Mouse (Mus musculus): ENCODE results near the gene Fam71f2. TPM values are rescaled to one million over a fixed set of nuclear protein-coding genes. Genes with fewer than 3 reads are reported as not detected.

Gene Fam71f2
- under 1 TPM; 0.60 to 0.86 TPM for total RNA-seq (2021)

DNA sequence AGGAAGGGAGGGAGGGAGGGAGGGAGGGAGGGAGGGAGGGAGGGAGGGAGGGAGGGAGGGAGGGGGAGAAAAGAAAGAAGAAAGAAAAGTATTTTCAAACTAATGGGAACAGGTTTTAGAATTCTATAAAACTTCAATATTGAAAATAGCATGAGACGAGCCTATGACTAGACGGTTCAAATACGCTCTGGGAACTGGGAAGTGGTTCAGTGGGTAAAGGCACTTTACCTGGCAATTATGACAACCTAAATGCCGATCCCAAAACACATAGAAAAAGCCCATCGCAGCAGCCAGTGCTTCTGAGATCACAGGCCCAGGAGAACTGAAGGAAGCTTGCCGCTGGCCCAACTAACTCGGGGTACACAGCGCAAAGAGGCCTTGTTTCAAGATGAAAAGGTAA lies at the start of gene Fam71f2:
Gene Fam71f2, plus strand, starts transcription at position 301 of the 400 bp plus-strand sequence.
- DNase-seq, result no peak

DNA sequence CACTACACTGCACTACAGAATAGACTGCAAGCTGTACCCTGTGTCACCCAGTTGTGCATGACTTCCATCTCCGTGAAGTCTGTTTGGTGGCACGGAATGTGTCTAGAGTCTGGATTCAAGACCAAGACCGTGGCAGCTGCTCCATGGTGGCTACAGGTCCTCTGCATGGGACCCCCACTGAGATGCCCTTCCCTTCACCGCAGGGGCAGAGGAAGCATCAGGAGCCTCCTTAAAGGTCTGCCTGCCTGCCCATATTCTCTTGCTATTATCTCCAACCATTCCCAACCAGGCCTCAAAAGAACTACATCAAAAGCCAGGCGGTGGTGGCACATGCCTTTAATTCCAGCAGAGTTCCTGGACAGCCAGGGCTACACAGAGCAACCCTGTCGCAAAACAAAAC lies 49.0 kb upstream of the Fam71f2 start:
- DNase-seq, result no peak

DNA sequence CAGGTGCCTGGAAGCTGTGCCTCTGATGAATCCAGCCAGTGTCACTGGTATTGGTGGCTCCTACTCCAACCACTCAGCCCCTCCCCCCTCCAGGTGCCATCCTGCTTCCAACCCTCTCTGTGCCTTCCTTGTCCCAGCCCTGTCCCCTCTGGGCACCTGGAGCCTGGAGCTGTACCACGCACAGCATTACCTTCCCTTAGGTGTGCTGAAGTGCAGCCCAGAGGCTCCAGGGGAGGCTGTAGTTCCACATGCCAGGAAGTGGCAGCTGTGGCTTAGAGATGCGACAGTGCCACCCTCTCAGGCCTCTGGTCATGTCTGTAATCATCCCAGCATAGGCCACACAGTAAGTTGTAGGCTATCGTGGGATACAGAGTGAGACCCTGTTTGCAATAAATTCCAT lies 47.6 kb upstream of the Fam71f2 start:
- no peak for DNase-seq

DNA sequence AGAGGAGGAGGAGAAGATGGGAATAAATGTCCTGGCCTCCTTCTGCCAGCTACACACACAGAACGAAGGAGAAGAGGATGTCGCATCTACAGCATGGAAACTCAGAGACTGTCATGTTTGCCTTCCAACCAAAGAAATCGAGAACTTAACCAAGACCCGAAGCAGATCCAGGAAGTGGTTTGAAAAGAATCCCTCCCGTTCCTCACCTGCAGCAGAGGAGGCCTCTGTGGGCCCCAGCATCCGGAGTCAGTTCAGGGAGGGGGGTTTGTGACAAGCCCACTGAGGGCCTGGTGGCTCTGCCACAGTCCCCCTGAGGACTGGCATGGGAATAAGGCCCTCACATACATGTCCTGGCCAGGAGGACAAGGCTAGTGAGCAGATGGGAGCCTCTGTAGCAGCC lies 47.1 kb upstream of the Fam71f2 start:
- no peak for DNase-seq

DNA sequence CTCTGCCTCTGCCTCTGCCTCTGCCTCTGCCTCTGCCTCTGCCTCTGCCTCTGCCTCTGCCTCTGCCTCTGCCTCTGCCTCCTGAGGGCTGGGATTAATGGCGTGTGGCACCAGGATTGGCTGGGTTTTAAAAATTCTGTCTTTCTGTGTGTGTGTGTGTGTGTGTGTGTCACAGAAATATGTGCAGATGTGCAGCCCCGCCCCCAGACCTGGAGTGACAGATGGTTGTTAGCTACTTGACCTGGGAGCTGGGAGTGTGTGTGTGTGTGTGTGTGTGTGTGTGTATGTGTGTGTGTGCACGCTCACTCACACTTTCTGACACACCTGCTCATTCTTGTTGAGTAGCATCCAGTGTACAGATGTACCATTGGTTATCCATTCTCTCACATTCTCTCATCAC lies 45.7 kb upstream of the Fam71f2 start:
- DNase-seq, result no peak

DNA sequence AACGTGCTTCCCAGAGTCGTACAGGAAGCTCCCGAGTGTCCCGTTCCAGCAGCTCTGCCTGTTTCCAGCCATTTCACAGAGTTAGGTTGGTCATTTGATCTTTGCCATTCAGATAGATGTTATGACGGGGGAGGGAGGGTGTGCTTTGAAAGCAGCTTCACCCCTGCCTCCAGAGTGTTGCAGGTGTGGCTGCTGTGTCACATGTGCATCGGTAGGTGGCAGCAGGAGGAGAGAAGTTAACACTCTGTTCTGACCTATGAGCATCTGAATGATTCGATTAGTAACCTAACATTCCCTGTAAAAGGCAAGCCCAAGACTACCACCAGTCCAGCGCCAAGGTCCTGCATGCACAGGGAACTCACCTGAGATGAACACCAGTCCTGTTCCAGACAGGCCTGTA lies 45.1 kb upstream of the Fam71f2 start:
- no peak for DNase-seq

DNA sequence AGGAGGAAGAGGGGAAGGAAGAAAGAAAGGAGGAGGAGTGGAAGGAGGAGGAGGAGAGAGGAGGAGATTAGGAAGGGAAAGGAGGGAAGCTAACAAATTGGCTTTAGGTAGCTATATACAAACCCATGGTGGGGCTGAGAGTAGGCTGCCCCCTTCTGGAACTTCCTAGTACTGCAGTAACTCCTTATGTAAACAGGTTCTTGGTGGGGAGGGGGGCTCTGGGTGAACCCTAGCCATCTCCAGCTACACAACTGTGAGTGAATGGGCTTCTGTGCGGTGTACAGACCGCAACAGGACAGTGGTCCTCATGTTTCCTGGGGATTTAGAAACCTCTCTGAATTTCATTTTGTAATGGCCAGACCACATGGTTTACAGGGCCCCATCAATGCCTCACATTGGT lies 38.6 kb upstream of the Fam71f2 start:
- peak in 1 of 2 experiments; percentile 14 for DNase-seq

DNA sequence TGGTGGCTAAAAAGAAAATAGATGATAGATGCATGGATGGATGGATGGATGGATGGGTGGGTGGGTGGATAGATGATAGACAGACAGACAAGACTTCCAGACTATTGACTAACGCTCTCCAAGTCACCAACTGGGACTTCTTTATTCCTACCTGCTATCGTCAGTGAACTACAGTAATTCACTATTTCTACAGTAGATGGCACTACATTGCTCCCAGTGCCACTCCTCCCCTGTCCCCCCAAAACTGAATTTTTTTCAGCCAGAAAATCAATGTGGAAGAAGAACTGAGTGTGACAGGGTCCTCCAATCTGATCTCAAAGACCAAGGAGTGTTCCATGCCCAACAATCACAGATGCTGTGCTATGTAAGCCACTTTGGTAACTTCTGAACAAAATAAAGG lies 37.7 kb upstream of the Fam71f2 start:
- DNase-seq, result no peak

DNA sequence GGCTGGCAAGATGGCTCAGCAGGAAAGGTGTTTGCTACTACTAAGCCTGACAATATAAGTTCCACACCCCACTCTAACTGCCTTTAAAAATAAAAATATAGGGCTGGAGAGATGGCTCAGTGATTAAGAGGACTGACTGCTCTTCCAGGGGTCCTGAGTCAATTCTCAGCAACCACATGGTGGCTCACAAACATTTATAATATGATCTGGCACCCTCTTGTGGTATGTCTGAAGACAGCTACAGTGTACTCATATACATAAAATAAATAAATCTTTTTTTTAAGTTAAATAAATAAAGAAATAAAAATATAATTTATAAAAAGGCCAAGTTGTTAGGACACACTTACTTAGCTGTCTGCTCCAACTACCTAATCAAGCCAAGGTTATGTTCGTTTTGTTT lies 37.1 kb upstream of the Fam71f2 start:
- DNase-seq, result no peak

DNA sequence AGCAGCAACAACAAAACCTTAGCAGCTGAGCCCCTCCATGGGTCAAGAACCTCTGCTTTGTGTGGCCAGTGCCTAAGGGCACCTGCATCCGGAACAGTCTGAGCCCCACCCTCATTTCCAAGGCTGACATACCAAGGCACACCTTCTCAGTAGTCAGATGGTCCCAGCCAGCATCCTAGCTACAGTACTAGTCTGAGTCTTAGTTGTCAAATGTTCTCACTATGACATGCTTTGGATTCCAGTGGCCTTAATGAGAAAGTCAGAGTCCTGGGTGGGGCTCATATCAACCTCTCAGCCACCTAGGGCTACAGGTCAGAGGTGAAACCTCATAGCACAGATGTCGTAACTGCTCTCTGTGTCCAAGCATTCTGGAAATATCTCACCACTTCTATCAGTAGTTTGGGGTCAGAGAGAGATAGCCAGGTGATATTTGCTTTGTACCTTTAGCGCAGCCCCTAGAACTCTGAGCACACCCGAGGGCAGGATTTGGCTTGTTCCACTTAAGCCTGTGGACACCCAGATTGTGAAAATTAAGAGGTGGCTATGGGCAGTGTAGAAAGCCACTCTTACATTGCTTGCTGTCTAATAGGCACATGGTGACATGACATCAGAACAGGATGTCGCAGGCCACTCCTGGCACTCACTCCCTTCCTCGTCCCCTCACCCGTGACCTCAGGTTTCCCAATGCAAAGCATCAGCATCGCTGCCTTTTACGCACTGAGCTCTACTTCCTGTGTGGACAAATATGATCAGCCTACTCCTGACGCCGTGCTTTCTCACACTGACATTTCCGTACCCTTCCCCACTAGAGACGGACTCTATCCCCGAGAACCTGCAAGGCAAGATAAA lies 33.9 kb upstream of the Fam71f2 start:
- DNase-seq, result no peak

DNA sequence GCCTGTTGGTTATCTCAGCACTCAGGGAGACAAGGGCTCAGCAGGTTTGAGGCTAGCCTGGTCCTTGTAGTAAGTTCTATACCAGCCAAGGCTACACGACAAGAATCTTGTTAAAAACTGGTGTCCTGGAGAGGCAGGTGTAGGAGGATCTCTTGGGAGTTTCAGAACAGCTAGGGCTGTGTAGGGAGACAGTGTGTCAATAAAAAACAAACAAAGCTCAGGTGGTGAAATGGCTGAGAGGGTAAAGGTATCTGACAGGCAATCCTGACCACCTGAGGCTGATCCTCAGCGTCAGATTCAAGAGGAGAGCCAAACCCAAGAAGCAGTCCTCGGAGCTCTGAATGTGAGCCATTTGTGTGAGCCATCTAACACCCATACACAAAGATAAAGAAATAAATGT lies 33.2 kb upstream of the Fam71f2 start:
- no peak for DNase-seq

DNA sequence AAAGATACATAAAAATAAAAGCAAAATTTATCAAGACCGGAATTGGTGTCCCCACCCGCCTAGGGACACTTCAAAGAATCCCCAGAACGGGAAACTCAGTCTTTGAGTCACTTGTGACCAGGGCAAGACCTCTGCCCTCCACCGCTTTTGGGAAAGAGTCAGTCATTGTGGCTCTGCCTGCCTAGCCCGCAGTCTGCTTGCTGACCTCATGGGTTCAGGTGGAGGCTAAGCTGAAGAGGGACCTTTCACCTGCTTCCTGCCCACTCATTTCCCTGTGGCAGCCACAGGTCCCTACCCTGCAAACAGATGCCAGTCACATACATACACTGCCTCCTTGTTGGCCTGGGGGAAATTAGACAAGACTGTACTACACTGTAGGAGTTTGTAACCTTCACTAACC lies 32.8 kb upstream of the Fam71f2 start:
- DNase-seq, result no peak

DNA sequence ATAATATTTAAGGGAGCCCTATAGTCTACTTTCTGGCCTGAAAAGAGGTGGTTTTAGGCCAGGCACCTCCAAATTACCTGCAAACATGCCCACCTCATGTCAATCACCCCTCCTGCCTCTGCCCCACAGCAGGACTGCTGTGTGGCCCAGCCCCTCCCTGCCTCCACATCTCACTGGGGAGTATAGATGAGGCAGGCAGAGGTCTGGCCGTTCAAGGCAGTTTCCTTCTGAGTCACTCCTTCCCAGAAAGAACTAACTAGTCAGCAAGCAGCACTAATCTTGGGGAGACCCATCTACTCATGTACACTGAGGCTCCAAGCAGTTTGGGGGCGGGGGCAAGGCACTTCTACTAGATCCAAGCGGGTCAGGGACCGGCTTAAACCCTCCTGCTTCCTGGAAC lies 32.3 kb upstream of the Fam71f2 start:
- no peak for DNase-seq

DNA sequence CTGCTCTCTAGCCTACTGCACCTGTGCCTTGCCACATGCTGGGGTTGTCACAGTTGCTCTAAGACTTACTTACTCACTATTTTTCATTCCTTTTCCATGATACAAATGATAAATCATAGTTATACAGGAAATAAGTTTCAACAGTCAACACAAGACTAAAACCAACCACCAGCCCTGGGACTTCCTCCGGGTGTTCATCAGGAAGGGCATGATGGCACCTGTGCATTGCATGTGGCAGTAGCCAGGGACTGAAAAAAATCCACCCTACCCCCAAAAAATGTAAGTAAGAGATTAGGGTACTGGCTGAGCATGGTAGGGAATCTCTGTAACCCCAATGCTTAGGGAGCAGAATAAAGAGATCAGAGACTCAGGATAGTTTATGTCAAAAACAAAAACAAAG lies 20.0 kb upstream of the Fam71f2 start:
- no peak for DNase-seq

DNA sequence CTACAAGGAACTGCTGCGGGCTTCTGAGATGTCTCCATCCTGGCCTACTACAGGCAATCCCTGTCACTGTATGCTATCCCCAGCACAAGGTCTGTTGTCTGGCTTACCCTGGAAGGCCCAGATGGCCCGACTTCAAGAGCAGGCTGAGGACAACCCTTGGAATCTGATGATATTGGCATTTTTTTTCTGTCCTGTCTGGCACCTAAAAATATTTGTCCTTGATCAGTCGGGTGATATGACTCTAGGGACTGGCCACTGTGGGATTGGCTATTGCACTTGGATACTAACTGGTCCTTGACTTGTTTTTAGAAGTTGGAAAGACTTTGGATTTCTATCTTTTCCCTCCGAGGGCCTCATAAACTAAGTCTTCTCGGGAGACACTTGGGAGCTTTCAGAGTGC lies 17.6 kb upstream of the Fam71f2 start:
- DNase-seq, result no peak

DNA sequence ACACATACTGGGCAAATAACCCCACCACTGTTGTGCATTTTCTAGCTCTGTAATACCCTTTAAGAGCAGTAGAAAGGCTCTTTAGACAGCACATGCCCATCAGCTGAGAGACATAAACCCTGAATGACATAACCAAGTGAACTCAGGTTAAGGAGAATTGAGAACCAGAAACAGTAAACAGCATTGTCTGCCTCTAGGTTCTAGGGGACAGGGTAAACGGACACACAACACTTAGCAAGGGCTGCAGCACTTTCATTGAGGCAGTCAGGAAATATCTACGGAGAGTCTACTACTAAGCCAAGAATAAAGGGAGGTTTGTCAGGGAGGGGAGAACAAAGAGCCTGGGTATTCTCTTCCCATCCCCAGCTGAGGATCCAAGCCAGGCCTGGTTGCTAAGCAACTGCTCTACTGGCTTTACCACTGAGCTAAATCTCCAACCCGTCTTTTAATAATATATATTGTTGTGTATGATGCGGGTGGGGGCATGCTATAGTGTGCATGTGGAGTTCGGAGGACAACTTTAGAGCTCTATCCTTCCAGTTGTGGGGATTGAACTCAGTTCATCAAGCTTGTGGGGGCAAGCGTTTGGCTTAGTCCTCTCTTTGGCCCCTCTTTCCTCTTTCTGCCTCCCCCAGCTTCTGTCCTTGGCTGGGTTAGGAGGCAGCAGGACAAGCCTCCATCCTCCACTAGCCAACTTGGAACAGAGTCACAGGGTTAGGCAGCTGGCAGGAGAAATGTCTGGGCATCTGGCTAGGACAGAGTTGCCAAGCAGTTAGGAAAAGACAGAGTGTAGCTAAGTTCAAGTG lies 15.5 kb upstream of the Fam71f2 start:
- DNase-seq, result peak; percentile 52 to 57

DNA sequence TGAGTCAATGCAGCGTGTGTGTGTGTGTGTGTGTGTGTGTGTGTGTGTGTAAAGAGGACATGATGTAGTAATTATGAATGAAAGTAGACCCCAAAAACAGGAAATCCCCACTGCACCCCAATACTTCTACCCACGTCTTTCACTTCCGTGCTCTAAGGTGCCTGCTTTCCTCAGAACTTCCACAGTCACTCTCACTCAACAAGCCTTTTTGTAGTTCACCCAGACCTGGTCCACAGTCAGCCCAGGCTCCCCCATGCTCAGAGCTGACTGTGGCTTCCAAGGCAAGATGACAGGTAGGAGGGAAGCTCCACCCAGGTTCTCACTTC lies 15.0 kb upstream of the Fam71f2 start:
- no peak for DNase-seq

DNA sequence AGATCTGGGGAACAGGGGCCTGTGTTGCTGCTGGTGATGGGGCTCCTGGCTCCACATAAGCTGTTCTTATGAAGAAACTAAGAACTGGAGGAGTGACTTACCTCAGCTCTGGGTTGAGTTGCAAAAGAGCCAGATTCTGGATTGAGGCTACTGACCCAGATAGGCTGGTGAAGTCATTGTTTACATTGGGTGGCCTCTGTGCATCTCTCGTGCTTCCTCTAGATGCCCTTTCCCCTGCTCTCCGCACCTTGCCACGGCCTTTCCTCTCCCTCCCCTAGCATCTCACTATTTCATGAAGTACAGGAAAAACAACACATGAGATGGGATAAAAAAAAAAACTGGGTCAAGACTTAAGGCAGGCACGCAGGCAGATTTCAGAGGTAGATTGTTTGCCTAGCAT lies 12.5 kb upstream of the Fam71f2 start:
- no peak for DNase-seq

DNA sequence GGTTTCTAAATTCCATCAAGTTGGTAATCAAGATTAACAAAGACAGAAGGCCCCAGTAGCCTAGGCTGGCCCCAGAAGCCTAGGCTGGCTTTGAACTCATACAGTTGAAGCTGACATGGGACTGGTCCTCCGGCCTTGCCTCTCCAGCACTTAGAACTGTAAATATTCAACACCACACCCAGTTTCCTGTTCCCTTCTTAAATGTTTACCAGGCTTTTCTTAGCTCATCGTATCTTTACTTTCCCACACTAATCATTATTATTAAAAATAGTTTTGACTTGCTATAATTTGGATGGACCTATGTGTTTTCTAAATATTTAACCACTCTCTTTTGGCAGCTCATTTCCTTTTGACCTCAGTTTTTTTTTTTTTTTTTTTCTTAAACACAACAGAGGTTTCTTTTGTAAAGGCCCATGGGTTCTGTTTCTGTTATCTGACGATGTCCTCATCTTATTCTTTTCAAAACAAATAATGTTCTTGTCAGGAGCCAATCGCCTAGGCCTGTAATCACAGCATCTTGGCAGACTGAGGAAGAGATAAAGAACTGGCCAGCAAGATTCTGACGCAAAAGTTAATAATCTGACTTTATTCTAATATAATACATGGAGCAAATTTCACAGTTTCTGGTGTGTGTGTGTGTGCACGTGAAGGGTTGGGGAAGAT lies 10.3 kb upstream of the Fam71f2 start:
- DNase-seq, result no peak

DNA sequence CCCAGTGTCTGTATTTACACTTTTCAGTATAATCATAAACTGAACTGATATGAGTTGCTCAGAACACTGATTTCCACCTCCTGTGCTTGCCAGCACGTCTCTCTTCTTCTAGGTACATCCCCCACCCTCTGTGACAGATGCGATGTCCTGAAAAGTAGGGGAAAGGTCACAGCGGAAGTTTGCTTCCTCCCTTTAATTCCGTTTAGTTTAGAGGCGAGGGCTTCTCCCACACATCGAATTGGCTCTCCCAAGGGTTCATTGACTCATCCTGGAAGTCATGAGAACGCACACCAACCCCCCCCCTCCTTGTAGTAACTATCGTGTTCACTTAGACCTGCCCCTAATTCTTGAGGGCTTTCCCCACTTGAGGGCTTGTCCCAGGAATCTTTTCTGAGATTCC lies 8.4 kb upstream of the Fam71f2 start:
- DNase-seq, result no peak

DNA sequence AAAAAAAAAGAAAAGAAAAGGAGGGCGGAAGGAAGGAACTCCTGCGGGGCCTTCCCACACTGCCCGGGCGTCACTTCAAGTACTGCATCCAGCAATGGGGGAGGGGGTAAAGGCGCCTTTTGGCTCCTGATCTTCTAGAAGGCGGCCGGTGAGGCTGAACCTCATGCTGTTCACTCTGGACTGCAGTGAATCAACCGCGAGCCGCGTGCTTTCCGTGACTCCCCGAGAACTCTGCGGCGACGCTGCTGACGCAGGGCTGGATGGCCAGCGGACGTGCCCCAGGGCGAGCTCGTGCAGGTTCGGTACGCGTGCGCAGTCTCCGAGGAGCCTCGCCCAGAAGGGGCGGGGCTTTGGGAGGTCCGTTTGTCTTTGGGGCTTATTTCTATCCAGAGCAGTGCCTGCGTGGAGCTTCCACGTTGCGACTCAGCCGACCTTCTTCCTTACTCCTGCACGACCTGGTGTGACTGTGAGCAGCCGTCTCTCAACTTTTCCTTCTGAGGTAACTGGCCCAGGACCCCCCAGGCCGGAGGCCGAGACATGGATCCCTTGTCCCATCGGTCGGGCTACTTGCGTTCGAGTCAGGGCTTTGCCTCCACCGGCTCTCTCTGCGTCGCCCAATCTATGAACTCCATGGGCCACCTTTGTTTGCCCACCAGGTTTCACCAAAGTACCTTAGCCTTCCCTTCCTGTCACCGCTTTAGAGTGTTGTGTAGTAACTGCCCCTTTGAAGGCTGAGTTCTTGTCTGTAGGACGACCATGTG lies 6.9 kb upstream of the Fam71f2 start, which contains the start of gene Hilpda:
Gene Hilpda, plus strand, starts transcription at position 177 of the 761 bp plus-strand sequence.
- DNase-seq, result peak; percentile 87 to 88

DNA sequence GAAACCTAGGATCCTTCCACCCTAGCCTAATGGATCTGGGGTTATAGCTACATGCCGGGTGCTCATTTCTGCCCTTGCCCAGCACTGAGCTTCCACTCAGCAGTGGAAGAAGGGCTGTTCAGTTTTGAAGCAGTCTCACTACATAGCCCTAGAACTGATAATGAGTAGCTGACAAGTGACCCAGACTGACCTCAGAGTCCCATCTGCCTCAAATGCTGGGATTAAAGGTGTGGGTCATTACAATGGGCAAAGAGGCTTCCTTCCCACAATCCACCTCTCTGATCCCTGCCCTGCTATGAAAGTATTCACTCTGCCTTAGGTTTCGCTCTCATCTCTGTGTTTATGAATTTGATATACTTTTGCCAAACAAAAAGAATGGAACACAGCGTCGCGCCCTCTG lies 2.6 kb upstream of the Fam71f2 start:
- no peak for DNase-seq
